Mouse (Mus musculus): Measurements from ENCODE around the gene Lamb3.

Lamb3 gene

GRCm38 (mm10) chr1:193317159-193317559, 109.7 kb downstream of the Lamb3 start:
- DNase-seq, result no peak

GRCm38 (mm10) chr1:193319721-193320120, 112.2 kb downstream of the Lamb3 start:
- no peak for DNase-seq

GRCm38 (mm10) chr1:193320398-193320797, 112.9 kb downstream of the Lamb3 start:
- no peak for DNase-seq

DNA sequence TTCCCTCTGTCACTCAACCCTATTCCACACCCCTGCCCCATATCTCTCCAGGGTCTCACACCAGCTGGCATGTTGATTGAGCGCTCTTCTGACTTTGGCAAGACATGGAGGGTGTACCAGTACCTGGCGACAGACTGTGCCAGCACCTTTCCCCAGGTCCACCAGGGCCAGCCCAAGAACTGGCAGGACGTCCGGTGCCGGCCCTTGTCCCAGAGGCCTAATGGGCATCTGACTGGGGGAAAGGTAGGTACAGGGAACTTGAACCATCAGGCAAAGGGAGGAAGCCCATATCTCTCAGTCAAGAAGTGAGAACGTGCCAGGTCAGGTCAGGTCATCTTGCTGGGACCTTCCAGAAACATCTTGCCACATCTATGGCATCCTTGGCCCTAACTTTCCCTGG, 116.2 kb downstream of the Lamb3 start:
- no peak for DNase-seq

DNA sequence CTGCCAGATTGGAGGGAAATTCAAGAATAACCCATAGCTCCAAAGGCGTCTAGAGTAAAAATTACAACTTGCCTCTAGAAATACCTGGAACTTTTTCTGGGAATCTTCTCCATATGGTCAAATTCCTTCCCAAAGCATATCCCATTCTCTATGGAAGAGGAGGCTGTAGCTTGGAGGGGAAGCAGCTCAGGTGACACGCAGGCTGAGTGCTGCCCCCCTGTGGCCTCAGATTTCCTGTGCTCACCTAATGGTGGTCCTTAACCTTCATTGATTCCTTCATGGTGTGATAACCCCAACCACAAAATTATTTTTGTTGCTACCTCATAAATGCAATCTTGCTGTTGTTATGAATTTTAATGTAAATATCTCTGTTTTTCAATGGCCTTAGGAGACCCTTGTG, 116.7 kb downstream of the Lamb3 start:
- peak in 1 of 2 experiments; percentile 58 for DNase-seq

GRCm38 (mm10) chr1:193325891-193326290, 118.4 kb downstream of the Lamb3 start:
- DNase-seq, result no peak

- peak; percentile 89 to 92 for DNase-seq
These were observed 119.1 kb downstream of the Lamb3 start for GRCm38 (mm10) chr1:193326456-193327145.

- DNase-seq, result peak; percentile 21 to 28
These were observed 119.7 kb downstream of the Lamb3 start for GRCm38 (mm10) chr1:193327216-193327615.

- no peak for DNase-seq
These were observed 120.2 kb downstream of the Lamb3 start for GRCm38 (mm10) chr1:193327686-193328085.

DNA sequence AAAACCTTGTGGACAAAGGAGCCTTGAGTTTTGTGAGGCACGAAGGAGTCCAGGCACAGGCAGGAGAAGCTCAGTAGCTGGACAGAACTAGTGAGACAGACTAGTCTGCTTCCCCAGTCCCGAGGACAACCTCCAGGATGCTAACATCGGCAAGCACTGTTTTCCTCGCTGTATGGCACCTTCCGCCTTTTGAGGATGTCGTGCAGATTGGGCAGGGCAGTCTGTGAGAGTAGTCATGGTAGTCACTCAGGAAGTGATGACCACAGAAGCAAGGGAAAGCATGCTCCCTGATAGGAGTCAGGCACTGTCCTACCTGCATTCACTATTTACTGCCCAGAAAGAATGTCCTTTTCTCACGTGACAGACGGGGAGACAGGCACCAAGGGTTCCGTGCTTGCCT, 122.1 kb downstream of the Lamb3 start:
- no peak for DNase-seq

DNA sequence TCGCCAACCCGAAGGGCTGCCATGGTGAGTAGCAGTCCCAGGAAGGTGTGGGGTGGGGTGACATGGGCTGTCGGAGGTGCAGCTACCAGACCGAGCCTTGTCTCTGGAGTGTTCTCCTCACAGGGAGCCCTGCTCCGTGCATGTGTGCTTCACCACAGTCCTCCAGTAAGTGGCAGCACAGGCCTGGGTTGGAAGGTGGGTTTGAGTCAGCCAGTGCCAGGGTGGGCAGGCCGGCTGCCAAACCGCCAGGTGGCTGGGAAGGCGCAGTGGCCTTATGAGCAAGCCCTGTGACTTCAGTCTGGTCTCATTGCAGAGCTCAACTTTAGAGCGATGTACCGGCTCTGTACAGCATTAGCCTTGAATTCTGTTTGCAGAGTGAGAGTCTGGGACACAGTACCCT, 122.7 kb downstream of the Lamb3 start:
- DNase-seq, result peak; percentile 73 to 82

GRCm38 (mm10) chr1:193330626-193331025, 123.1 kb downstream of the Lamb3 start:
- no peak for DNase-seq

DNA sequence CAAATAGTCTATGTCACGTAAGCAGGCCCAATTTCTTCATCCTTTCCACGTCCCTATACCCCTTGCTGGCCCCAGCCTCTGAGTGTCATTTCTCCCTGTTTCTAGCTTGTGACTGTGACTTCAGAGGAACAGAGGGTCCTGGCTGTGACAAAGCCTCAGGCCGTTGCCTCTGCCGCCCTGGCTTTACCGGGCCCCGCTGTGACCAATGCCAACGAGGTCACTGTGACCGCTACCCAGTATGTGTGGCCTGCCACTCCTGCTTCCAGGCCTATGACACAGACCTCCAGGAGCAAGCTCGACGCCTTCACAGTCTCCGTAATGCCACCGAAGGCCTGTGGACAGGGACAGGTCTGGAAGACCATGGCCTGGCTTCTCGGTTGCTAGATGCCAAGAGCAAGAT, 124.5 kb downstream of the Lamb3 start:
- DNase-seq, result no peak

DNA sequence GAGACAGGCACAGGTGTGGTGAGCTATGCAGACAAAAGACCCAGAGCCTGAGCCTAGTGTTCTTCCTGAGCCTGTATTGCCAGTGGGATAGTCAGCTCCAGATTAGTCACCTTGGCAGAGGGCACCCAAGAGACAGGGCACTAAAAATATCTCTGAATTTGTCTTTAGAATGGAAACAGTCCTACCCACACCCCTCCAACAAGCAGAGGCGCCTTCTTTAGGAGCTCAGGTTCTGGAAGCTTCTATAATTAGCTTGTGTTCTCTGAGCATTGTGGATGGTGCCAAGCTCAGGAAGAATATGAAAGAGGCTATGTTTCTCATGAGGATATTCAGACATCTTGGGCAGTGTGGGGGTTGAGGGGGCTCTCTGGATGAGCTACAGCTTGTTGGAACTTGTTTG, 125.2 kb downstream of the Lamb3 start:
- no peak for DNase-seq

GRCm38 (mm10) chr1:193333776-193334175, 126.3 kb downstream of the Lamb3 start:
- no peak for DNase-seq

DNA sequence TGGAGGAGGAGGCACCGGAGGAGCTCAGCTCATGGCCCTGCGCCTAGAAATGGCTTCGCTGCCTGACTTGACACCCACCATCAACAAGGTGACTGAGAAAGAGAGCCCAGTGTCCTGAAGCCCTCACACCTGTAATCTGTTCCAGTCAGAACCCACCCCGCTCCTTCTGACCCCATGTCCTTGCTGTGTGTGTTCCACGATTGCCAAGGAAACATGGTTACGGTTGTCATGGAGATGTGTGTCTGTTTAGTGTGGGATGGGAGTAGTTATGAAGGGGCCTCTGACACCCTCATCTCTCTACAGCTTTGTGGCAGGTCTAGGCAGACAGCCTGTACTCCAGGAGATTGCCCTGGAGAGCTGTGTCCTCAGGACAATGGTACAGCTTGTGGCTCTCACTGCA, 127.0 kb downstream of the Lamb3 start:
- no peak for DNase-seq

GRCm38 (mm10) chr1:193336122-193337017, 128.9 kb downstream of the Lamb3 start:
- no peak for DNase-seq

GRCm38 (mm10) chr1:193337018-193337321, 129.5 kb downstream of the Lamb3 start:
- DNase-seq, result no peak

DNA sequence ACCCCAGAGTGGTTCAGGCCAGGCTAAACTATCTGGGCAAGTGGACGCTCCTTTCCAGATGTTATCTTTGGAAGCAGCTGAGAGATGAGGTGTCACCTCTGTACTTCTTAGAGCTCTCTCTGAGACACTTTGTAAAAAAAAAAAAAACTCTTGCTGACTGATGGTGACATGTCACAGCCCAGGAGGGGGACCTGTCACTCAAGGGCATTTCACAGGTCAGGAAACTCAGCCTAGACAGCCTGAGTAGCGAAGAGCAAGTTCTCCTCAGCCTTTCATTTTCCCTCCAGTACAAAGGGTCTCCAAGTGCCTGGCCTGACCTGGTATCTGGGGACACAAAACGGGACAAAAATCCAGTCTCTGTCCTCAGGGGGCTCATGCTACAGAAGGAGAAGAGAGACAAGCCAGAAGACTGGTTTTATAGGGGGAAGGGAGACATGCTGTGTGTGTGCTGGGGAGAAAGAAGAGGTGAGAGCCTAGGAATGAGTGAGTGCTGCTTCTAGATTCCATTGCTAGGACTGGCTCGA, 130.3 kb downstream of the Lamb3 start:
- no peak for DNase-seq

DNA sequence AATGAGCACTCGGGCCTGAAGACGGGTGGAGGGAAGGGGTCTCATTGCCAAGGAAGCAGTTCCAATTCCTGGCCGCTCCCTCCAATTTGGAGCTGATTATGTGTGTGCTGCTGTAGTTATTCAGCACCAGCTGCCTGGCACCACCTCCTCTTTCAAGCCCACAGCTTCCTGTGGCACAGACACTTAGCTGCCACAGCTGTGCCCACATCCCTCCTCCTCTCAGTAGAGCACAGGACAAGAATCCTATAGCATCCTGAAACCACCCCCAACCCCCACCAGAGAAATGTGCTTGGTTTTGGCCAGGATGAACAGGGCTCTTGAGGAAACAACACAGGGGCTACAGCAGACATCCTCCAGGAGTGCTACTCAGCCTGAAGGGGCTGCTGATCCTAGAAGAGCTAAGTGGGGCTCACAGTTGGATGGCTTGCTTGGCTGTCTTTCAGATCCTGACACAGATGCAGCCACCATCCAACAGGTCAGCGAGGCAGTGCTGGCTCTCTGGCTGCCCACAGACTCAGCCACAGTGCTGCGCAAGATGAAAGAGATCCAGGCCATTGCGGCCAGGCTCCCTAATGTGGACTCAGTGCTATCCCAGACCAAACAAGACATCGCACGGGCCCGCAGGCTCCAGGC, 131.0 kb downstream of the Lamb3 start:
- DNase-seq, result no peak

- no peak for DNase-seq
These were observed 134.9 kb downstream of the Lamb3 start for GRCm38 (mm10) chr1:193342198-193342946.

DNA sequence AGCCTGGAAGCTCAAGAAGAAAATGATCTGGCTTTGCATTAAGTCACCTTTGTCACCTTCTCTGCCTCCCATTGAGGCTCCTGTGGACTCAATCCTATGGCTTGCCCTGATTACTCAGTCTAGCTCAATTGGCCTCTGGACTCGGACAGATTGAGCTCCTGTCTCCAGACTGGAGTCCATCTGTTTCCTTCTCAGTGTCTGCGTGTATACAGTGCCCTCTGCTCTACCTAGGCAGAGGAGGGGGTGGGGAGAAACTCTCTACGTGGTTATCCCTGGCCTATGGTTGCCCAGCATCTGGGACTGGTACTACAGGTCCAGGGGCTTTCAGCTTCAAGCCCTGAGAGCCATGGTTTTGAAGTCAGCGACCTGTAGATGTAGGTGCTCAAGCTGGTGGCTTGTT, 136.4 kb downstream of the Lamb3 start:
- no peak for DNase-seq

DNA sequence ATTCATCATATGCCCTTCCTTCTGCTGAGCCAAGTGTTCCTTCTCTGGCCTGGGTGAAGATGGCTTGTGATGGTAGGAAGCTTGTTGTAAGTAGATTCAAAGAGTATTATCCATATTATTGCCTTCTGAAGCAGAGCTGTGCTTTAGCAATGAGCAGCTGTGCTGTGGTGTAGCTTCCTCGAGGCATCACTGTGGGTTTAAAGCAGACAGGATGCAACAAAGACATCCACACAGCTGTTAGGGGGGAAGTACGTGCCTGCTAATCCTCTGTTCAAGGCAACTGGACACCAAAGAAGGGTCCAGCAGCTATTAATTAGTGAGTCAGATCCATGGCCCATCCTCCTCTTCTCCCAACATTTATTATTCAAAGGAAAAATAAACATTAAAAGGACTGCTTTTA, 137.5 kb downstream of the Lamb3 start:
- no peak for DNase-seq
